Mouse (Mus musculus): ENCODE results near the gene Dand5. TPM values are rescaled to one million over a fixed set of nuclear protein-coding genes. Genes with fewer than 3 reads are reported as not detected.
A peak's percentile ranks its signal among the peaks of the same experiment; 100 is the strongest.

The Dand5 gene
- polyA plus RNA-seq, 1 experiment from 2014 or later: 2.5 TPM

- Histone ChIP-seq H3K9ac (replicated peaks) (peak within 1 kb of the TSS; percentile 92), H3K9me3 (ENCODE audit: low read length) (no peaks in the 10 kb centered on the region), H3K4me2 (ENCODE audit: low read depth, low read length) (peak within 1 kb of the TSS; percentile 81), H3K4me3 (ENCODE audit: low read depth, low read length) (peak within 1 kb of the TSS; percentile 81), H3K27ac (ENCODE audit: low read depth) (peak within 1 kb of the TSS; percentile 92), H3K4me1 (ENCODE audit: insufficient read depth) (peaks cover 27% of the 10 kb centered on the region), H3K36me3 (replicated peaks; ENCODE audit: insufficient read depth, low read length) (peaks cover 75% of the 10 kb centered on the region), H3K27me3 (ENCODE audit: insufficient read depth, low read length) (no peaks in the 10 kb centered on the region)
- peak; percentile 89 for ATAC-seq
- DNase-seq: peak; percentile 94
- TF ChIP-seq CTCF (IDR thresholded peaks at IDR 0.05; ENCODE audit: low read depth) (no peak), EP300 (IDR thresholded peaks at IDR 0.05; ENCODE audit: low read depth) (no peak)
- 1% methylated on average over 43 of the region's 55 CpGs for WGBS (ENCODE audit: insufficient replicate concordance)
Observed at GRCm38 (mm10) chr8:84840248-84840999, 17.8 kb upstream of the Dand5 start, which contains the start of gene Rad23a. Rad23a (minus strand) TSS chr8:84840665.

- H3K27ac ChIP-seq (ENCODE audit: low read depth): peak overlapping the region; percentile 92
- peak overlapping the region; percentile 81 for H3K4me2 ChIP-seq (ENCODE audit: low read depth, low read length)
- H3K4me1 ChIP-seq (ENCODE audit: insufficient read depth): peaks cover 25% of the 10 kb centered on the region
- peak overlapping the region; percentile 92 for H3K9ac ChIP-seq (replicated peaks)
- ATAC-seq: no peak
- no peak for DNase-seq
- H3K4me3 ChIP-seq (ENCODE audit: low read depth, low read length): peak overlapping the region; percentile 81
- no peaks in the 10 kb centered on the region for H3K9me3 ChIP-seq (ENCODE audit: low read length)
- no peaks in the 10 kb centered on the region for H3K27me3 ChIP-seq (ENCODE audit: insufficient read depth, low read length)
- TF ChIP-seq CTCF (IDR thresholded peaks at IDR 0.05; ENCODE audit: low read depth): no peak
- no peak for TF ChIP-seq EP300 (IDR thresholded peaks at IDR 0.05; ENCODE audit: low read depth)
- 0% methylated on average over 7 of the region's 7 CpGs for WGBS (ENCODE audit: insufficient replicate concordance)
- peaks cover 75% of the 10 kb centered on the region for H3K36me3 ChIP-seq (replicated peaks; ENCODE audit: insufficient read depth, low read length)
Observed at GRCm38 (mm10) chr8:84839875-84840247, 17.2 kb upstream of the Dand5 start.

GRCm38 (mm10) chr8:84839411-84839810 is 16.8 kb upstream of the Dand5 start:
- Histone ChIP-seq H3K9ac (replicated peaks) (peak overlapping the region; percentile 92), H3K9me3 (ENCODE audit: low read length) (no peaks in the 10 kb centered on the region), H3K4me1 (ENCODE audit: insufficient read depth) (peaks cover 24% of the 10 kb centered on the region), H3K27ac (ENCODE audit: low read depth) (peak overlapping the region; percentile 92), H3K4me2 (ENCODE audit: low read depth, low read length) (peak overlapping the region; percentile 81), H3K4me3 (ENCODE audit: low read depth, low read length) (peak overlapping the region; percentile 81), H3K27me3 (ENCODE audit: insufficient read depth, low read length) (no peaks in the 10 kb centered on the region), H3K36me3 (replicated peaks; ENCODE audit: insufficient read depth, low read length) (peaks cover 75% of the 10 kb centered on the region)
- no peak for TF ChIP-seq CTCF (IDR thresholded peaks at IDR 0.05; ENCODE audit: low read depth)
- no peak for TF ChIP-seq EP300 (IDR thresholded peaks at IDR 0.05; ENCODE audit: low read depth)
- 66% methylated on average over 2 of the region's 2 CpGs for WGBS (ENCODE audit: insufficient replicate concordance)
- ATAC-seq (no peak), DNase-seq (no peak)

- Histone ChIP-seq H3K27ac (ENCODE audit: low read depth) (peak overlapping the region; percentile 92), H3K4me1 (ENCODE audit: insufficient read depth) (peaks cover 21% of the 10 kb centered on the region), H3K4me3 (ENCODE audit: low read depth, low read length) (peak overlapping the region; percentile 53), H3K9ac (replicated peaks) (peak overlapping the region; percentile 76), H3K9me3 (ENCODE audit: low read length) (no peaks in the 10 kb centered on the region), H3K4me2 (ENCODE audit: low read depth, low read length) (peak overlapping the region; percentile 81), H3K27me3 (ENCODE audit: insufficient read depth, low read length) (no peaks in the 10 kb centered on the region), H3K36me3 (replicated peaks; ENCODE audit: insufficient read depth, low read length) (peaks cover 75% of the 10 kb centered on the region)
- TF ChIP-seq CTCF (IDR thresholded peaks at IDR 0.05; ENCODE audit: low read depth) (no peak), EP300 (IDR thresholded peaks at IDR 0.05; ENCODE audit: low read depth) (peak; percentile 98)
- peak; percentile 81 for DNase-seq
- WGBS (ENCODE audit: insufficient replicate concordance): 53% methylated on average over 5 of the region's 5 CpGs
- ATAC-seq: peak; percentile 78
Observed at GRCm38 (mm10) chr8:84838513-84838912, 15.9 kb upstream of the Dand5 start.

- Histone ChIP-seq H3K27ac (ENCODE audit: low read depth) (peak overlapping the region; percentile 88), H3K36me3 (replicated peaks; ENCODE audit: insufficient read depth, low read length) (peaks cover 74% of the 10 kb centered on the region), H3K27me3 (ENCODE audit: insufficient read depth, low read length) (no peaks in the 10 kb centered on the region), H3K4me2 (ENCODE audit: low read depth, low read length) (peak overlapping the region; percentile 67), H3K4me1 (ENCODE audit: insufficient read depth) (peaks cover 26% of the 10 kb centered on the region), H3K9me3 (ENCODE audit: low read length) (no peaks in the 10 kb centered on the region), H3K4me3 (ENCODE audit: low read depth, low read length) (peak overlapping the region; percentile 53), H3K9ac (replicated peaks) (peak overlapping the region; percentile 76)
- TF ChIP-seq EP300 (IDR thresholded peaks at IDR 0.05; ENCODE audit: low read depth) (no peak), CTCF (IDR thresholded peaks at IDR 0.05; ENCODE audit: low read depth) (no peak)
- DNase-seq: no peak
- 79% methylated on average over 15 of the region's 15 CpGs for WGBS (ENCODE audit: insufficient replicate concordance)
- peak; percentile 10 for ATAC-seq
Observed at GRCm38 (mm10) chr8:84837912-84838470, 15.4 kb upstream of the Dand5 start.

GRCm38 (mm10) chr8:84837149-84837911 is 14.7 kb upstream of the Dand5 start:
- Histone ChIP-seq H3K9ac (replicated peaks) (peak overlapping the region; percentile 76), H3K9me3 (ENCODE audit: low read length) (no peaks in the 10 kb centered on the region)
- no peak for TF ChIP-seq EP300 (IDR thresholded peaks at IDR 0.05; ENCODE audit: low read depth)
- TF ChIP-seq CTCF (IDR thresholded peaks at IDR 0.05; ENCODE audit: low read depth): 0 out of 2 replicates have a peak, but pooled peaks have one; percentile 1

More at GRCm38 (mm10) chr8:84837149-84837911, 14.7 kb upstream of the Dand5 start:
- WGBS (ENCODE audit: insufficient replicate concordance): 81% methylated on average over 8 of the region's 8 CpGs
- ATAC-seq: no peak
- Histone ChIP-seq H3K4me3 (ENCODE audit: low read depth, low read length) (peak overlapping the region; percentile 53), H3K27ac (ENCODE audit: low read depth) (peak overlapping the region; percentile 88), H3K36me3 (replicated peaks; ENCODE audit: insufficient read depth, low read length) (peaks cover 68% of the 10 kb centered on the region), H3K4me2 (ENCODE audit: low read depth, low read length) (peak overlapping the region; percentile 67), H3K27me3 (ENCODE audit: insufficient read depth, low read length) (no peaks in the 10 kb centered on the region), H3K4me1 (ENCODE audit: insufficient read depth) (peaks cover 30% of the 10 kb centered on the region)
- no peak for DNase-seq
